Mouse (Mus musculus) liver, embryonic 16.5 days (tissue): ENCODE measurements around the gene Slc6a6. TPM values are rescaled to one million over a fixed set of nuclear protein-coding genes. Genes with fewer than 3 reads are reported as not detected.

ENCODE experiments used
- ATAC-seq: fragments of 200-750 bp; cut with Nextera tagmentation; 2 replicates; pipeline ENCODE4 v1.8.0; 2017; ENCODE audit warnings: low read depth, mild to moderate bottlenecking, moderate number of reproducible peaks, moderate library complexity
- H3K27ac ChIP-seq: fragments of 300-500 bp; sonication (generic); 2 replicates; pipeline ENCODE4 v1.5.1; 2014; ENCODE audit warnings: mild to moderate bottlenecking, low read length
- H3K27me3 ChIP-seq: fragments of 300-500 bp; sonication (generic); 2 replicates; pipeline ENCODE4 v1.6.1; 2014; ENCODE audit warnings: low read depth, low read length, mixed read lengths; ENCODE audit not compliant: control insufficient read depth, insufficient read depth
- H3K36me3 ChIP-seq: fragments of 300-500 bp; sonication (generic); 2 replicates; pipeline ENCODE4 v1.6.1; 2014; ENCODE audit warnings: mild to moderate bottlenecking; ENCODE audit not compliant: control insufficient read depth, insufficient read depth
- H3K4me1 ChIP-seq: fragments of 300-500 bp; sonication (generic); 2 replicates; pipeline ENCODE4 v1.6.1; 2014; ENCODE audit warnings: low read depth, low read length, mixed read lengths; ENCODE audit not compliant: control insufficient read depth
- H3K4me2 ChIP-seq: fragments of 300-500 bp; sonication (generic); 2 replicates; pipeline ENCODE4 v1.6.1; 2014; ENCODE audit warnings: low read depth, low read length, mixed read lengths
- H3K4me3 ChIP-seq: fragments of 300-500 bp; sonication (generic); 2 replicates; pipeline ENCODE4 v1.5.1; 2014; ENCODE audit warnings: low read depth, mild to moderate bottlenecking, low read length
- H3K9ac ChIP-seq: fragments of 300-500 bp; sonication (generic); 2 replicates; pipeline ENCODE4 v1.6.1; 2014; ENCODE audit warnings: low read depth, low read length
- H3K9me3 ChIP-seq: fragments of 300-500 bp; sonication (generic); replicated peaks from 2 replicates; pipeline ENCODE4 v1.6.1; 2016; ENCODE audit warnings: low read length; ENCODE audit not compliant: control insufficient read depth
- WGBS: fragments of 180-500 bp; shearing (Covaris S2); extraction: QIAGEN DNeasy Blood & Tissue Kit; methylation state at CpG from one replicate; pipeline ENCODE4 v1.1.7; 2014; ENCODE audit not compliant: insufficient replicate concordance; 5-methylcytosine and 5-hydroxymethylcytosine counted together
- polyA plus RNA-seq: library from polyadenylated mRNA; unstranded; fragments of >200 nt; fragmentation: Nextera tagmentation; extraction: Ambion mirVana; gene quantifications from 2 replicates; pipeline ENCODE4 v1.2.1, GENCODE M21; 2015

Slc6a6 gene
- polyA plus RNA-seq, 1 experiment from 2014 or later = 20.5 TPM

- no peak overlapping the region for H3K4me2 ChIP-seq
- 40% methylated on average over 3 of the region's 3 CpGs for WGBS
- no peak for ATAC-seq
Measured at GRCm38 (mm10) chr6:91795640-91796039, 111.8 kb downstream of the Slc6a6 start.

GRCm38 (mm10) chr6:91796064-91796463 lies 112.2 kb downstream of the Slc6a6 start:
- WGBS = 49% methylated on average over 9 of the region's 9 CpGs
- H3K27ac ChIP-seq = no peak overlapping the region
- H3K4me2 ChIP-seq = no peak overlapping the region
- H3K27me3 ChIP-seq = no peaks in the 10 kb centered on the region
- H3K4me3 ChIP-seq = no peak overlapping the region
- no peaks in the 10 kb centered on the region for H3K9me3 ChIP-seq
- ATAC-seq = no peak
- H3K36me3 ChIP-seq = no peaks in the 10 kb centered on the region
- H3K4me1 ChIP-seq = no peaks in the 10 kb centered on the region
- H3K9ac ChIP-seq = no peak overlapping the region

More at GRCm38 (mm10) chr6:91795640-91796039, 111.8 kb downstream of the Slc6a6 start:
- no peak overlapping the region for H3K9ac ChIP-seq
- H3K4me1 ChIP-seq = no peaks in the 10 kb centered on the region
- no peak overlapping the region for H3K4me3 ChIP-seq
- H3K9me3 ChIP-seq = no peaks in the 10 kb centered on the region
- H3K36me3 ChIP-seq = no peaks in the 10 kb centered on the region
- H3K27me3 ChIP-seq = no peaks in the 10 kb centered on the region
- no peak overlapping the region for H3K27ac ChIP-seq

- no peak for ATAC-seq
- Histone ChIP-seq H3K27ac (no peak overlapping the region), H3K4me3 (no peak overlapping the region), H3K9me3 (no peaks in the 10 kb centered on the region), H3K4me1 (no peaks in the 10 kb centered on the region), H3K9ac (no peak overlapping the region), H3K27me3 (no peaks in the 10 kb centered on the region), H3K4me2 (no peak overlapping the region), H3K36me3 (no peaks in the 10 kb centered on the region)
- WGBS = 60% methylated on average over 4 of the region's 4 CpGs
Measured at GRCm38 (mm10) chr6:91796736-91797135, 112.9 kb downstream of the Slc6a6 start.

- no peak overlapping the region for H3K9ac ChIP-seq
- H3K4me2 ChIP-seq = no peak overlapping the region
- no peaks in the 10 kb centered on the region for H3K27me3 ChIP-seq
- no peak overlapping the region for H3K4me3 ChIP-seq
- no peaks in the 10 kb centered on the region for H3K9me3 ChIP-seq
- H3K27ac ChIP-seq = no peak overlapping the region
- no peaks in the 10 kb centered on the region for H3K36me3 ChIP-seq
- no peak for ATAC-seq
- 50% methylated on average over 12 of the region's 12 CpGs for WGBS
- no peaks in the 10 kb centered on the region for H3K4me1 ChIP-seq
Measured at GRCm38 (mm10) chr6:91798496-91798895, 114.6 kb downstream of the Slc6a6 start.

- no peaks in the 10 kb centered on the region for H3K4me1 ChIP-seq
- H3K4me3 ChIP-seq = no peak overlapping the region
- no peak overlapping the region for H3K27ac ChIP-seq
- H3K36me3 ChIP-seq = no peaks in the 10 kb centered on the region
- H3K4me2 ChIP-seq = no peak overlapping the region
- H3K9ac ChIP-seq = no peak overlapping the region
- H3K9me3 ChIP-seq = no peaks in the 10 kb centered on the region
- WGBS = 47% methylated on average over 7 of the region's 7 CpGs
- no peak for ATAC-seq
- H3K27me3 ChIP-seq = peaks cover 26% of the 10 kb centered on the region
Measured at GRCm38 (mm10) chr6:91804177-91804576, 120.3 kb downstream of the Slc6a6 start.

- Histone ChIP-seq H3K9me3 (no peaks in the 10 kb centered on the region), H3K4me1 (no peaks in the 10 kb centered on the region), H3K36me3 (no peaks in the 10 kb centered on the region), H3K4me3 (no peak overlapping the region), H3K27ac (no peak overlapping the region), H3K27me3 (peaks cover 26% of the 10 kb centered on the region), H3K9ac (no peak overlapping the region), H3K4me2 (no peak overlapping the region)
- no peak for ATAC-seq
- 3% methylated on average over 22 of the region's 23 CpGs for WGBS
Measured at GRCm38 (mm10) chr6:91807169-91807568, 123.3 kb downstream of the Slc6a6 start.

GRCm38 (mm10) chr6:91808022-91808421 lies 124.2 kb downstream of the Slc6a6 start:
- Histone ChIP-seq H3K27ac (no peak overlapping the region), H3K36me3 (no peaks in the 10 kb centered on the region), H3K9me3 (no peaks in the 10 kb centered on the region), H3K4me2 (no peak overlapping the region), H3K27me3 (peaks cover 26% of the 10 kb centered on the region), H3K9ac (no peak overlapping the region), H3K4me3 (no peak overlapping the region), H3K4me1 (no peaks in the 10 kb centered on the region)
- no peak for ATAC-seq
- WGBS = 27% methylated on average over 6 of the region's 6 CpGs

Other genes with a start within 250 kb of the Slc6a6 start
- gene Chchd4, start 210.5 kb upstream of the Slc6a6 start, polyA plus RNA-seq = 9.9 and 10.1 TPM in 2 replicates
- gene Tmem43, start 210.3 kb upstream of the Slc6a6 start, polyA plus RNA-seq = 10.6 and 12.1 TPM in 2 replicates
- gene Xpc, start 168.2 kb upstream of the Slc6a6 start, polyA plus RNA-seq = 4.7 and 5.3 TPM in 2 replicates
- gene Lsm3, start 168.1 kb upstream of the Slc6a6 start, polyA plus RNA-seq = 84.4 and 93.5 TPM in 2 replicates
- gene Grip2, start 143.2 kb downstream of the Slc6a6 start, polyA plus RNA-seq = 0.02 and 0.09 TPM in 2 replicates
- 10.1 and 10.9 TPM in 2 replicates for gene Ccdc174, start 194.0 kb downstream of the Slc6a6 start, polyA plus RNA-seq
- 0.06 TPM in 1 of 2 replicates, not detected in the other for gene 4930590J08Rik, start 218.8 kb downstream of the Slc6a6 start, polyA plus RNA-seq